Mouse (Mus musculus) embryonic facial prominence, embryonic 12.5 days (tissue): ENCODE measurements around the gene Alox5ap. TPM values are rescaled to one million over a fixed set of nuclear protein-coding genes. Genes with fewer than 3 reads are reported as not detected.

Experiments
- ATAC-seq: fragments of 200-750 bp; cut with Nextera tagmentation; 2 replicates; pipeline ENCODE4 v1.8.0; 2017; ENCODE audit not compliant: insufficient number of reproducible peaks, insufficient read depth, low FRiP score, low TSS enrichment
- H3K27ac ChIP-seq: fragments of 300-500 bp; sonication (generic); 2 replicates; pipeline ENCODE4 v1.5.1; 2016; ENCODE audit warnings: mild to moderate bottlenecking
- H3K27me3 ChIP-seq: fragments of 300-500 bp; sonication (generic); 2 replicates; pipeline ENCODE4 v1.6.1; 2016; ENCODE audit warnings: mild to moderate bottlenecking, moderate library complexity
- H3K36me3 ChIP-seq: fragments of 300-500 bp; sonication (generic); 2 replicates; pipeline ENCODE4 v1.6.1; 2016; ENCODE audit warnings: mild to moderate bottlenecking
- H3K4me1 ChIP-seq: fragments of 300-500 bp; sonication (generic); 2 replicates; pipeline ENCODE4 v1.6.1; 2016
- H3K4me2 ChIP-seq: fragments of 300-500 bp; sonication (generic); replicated peaks from 2 replicates; pipeline ENCODE4 v1.6.1; 2016; ENCODE audit warnings: mild to moderate bottlenecking, moderate library complexity
- H3K4me3 ChIP-seq: fragments of 300-500 bp; sonication (generic); 2 replicates; pipeline ENCODE4 v1.5.1; 2016; ENCODE audit warnings: mild to moderate bottlenecking
- H3K9ac ChIP-seq: fragments of 300-500 bp; sonication (generic); 2 replicates; pipeline ENCODE4 v1.6.1; 2016; ENCODE audit warnings: mild to moderate bottlenecking, moderate library complexity
- H3K9me3 ChIP-seq: fragments of 300-500 bp; sonication (generic); 2 replicates; pipeline ENCODE4 v1.6.1; 2016; ENCODE audit warnings: mild to moderate bottlenecking, moderate library complexity
- WGBS: fragments of 180-500 bp; shearing (Covaris S2); methylation state at CpG from one replicate; pipeline ENCODE4 v1.1.7; 2016; 5-methylcytosine and 5-hydroxymethylcytosine counted together
- polyA plus RNA-seq: library from polyadenylated mRNA; unstranded; fragments of >200 nt; fragmentation: Nextera tagmentation; extraction: Ambion mirVana; gene quantifications from 2 replicates; pipeline ENCODE4 v1.2.1, GENCODE M21; 2016

Alox5ap gene
- polyA plus RNA-seq, 1 experiment from 2014 or later, result 8.5 TPM

- no peak overlapping the region for H3K4me3 ChIP-seq
- 0 out of 2 replicates have a peak, but pooled peaks have one; percentile 41 for ATAC-seq
- no peak overlapping the region for H3K4me2 ChIP-seq
- no peak overlapping the region for H3K27ac ChIP-seq
- H3K9me3 ChIP-seq, result no peaks in the 10 kb centered on the region
- H3K9ac ChIP-seq, result no peak overlapping the region
- 59% methylated on average over 6 of the region's 6 CpGs for WGBS
- no peaks in the 10 kb centered on the region for H3K27me3 ChIP-seq
- peaks cover 5% of the 10 kb centered on the region; the same call in 1 of the 2 replicates for H3K4me1 ChIP-seq
- H3K36me3 ChIP-seq, result no peaks in the 10 kb centered on the region
Observed at GRCm38 (mm10) chr5:149264878-149265279, 312 bp downstream of the Alox5ap start.

- no peak overlapping the region for H3K4me2 ChIP-seq
- peaks cover 5% of the 10 kb centered on the region; the same call in 1 of the 2 replicates for H3K4me1 ChIP-seq
- 84% methylated on average over 8 of the region's 8 CpGs for WGBS
- no peak overlapping the region for H3K27ac ChIP-seq
- no peaks in the 10 kb centered on the region for H3K36me3 ChIP-seq
- H3K4me3 ChIP-seq, result no peak overlapping the region
- no peaks in the 10 kb centered on the region for H3K27me3 ChIP-seq
- H3K9me3 ChIP-seq, result 0 out of 2 replicates have a peak, but pooled peaks cover 6% of the 10 kb centered on the region
- ATAC-seq, result no peak
- H3K9ac ChIP-seq, result no peak overlapping the region
Observed at GRCm38 (mm10) chr5:149266761-149267221, 2.2 kb downstream of the Alox5ap start.

GRCm38 (mm10) chr5:149267493-149267892 lies 2.9 kb downstream of the Alox5ap start:
- H3K27ac ChIP-seq, result no peak overlapping the region
- WGBS, result 78% methylated on average over 4 of the region's 4 CpGs
- H3K27me3 ChIP-seq, result no peaks in the 10 kb centered on the region
- H3K36me3 ChIP-seq, result no peaks in the 10 kb centered on the region
- no peak overlapping the region for H3K9ac ChIP-seq
- 0 out of 2 replicates have a peak, but pooled peaks cover 6% of the 10 kb centered on the region for H3K9me3 ChIP-seq
- peaks cover 5% of the 10 kb centered on the region; the same call in 1 of the 2 replicates for H3K4me1 ChIP-seq
- no peak for ATAC-seq
- H3K4me2 ChIP-seq, result no peak overlapping the region
- no peak overlapping the region for H3K4me3 ChIP-seq

- no peaks in the 10 kb centered on the region for H3K4me1 ChIP-seq
- WGBS, result 94% methylated on average over 3 of the region's 3 CpGs
- no peak overlapping the region for H3K4me2 ChIP-seq
- 0 out of 2 replicates have a peak, but pooled peaks cover 10% of the 10 kb centered on the region for H3K9me3 ChIP-seq
- no peak overlapping the region for H3K4me3 ChIP-seq
- no peak overlapping the region for H3K9ac ChIP-seq
- H3K27me3 ChIP-seq, result no peaks in the 10 kb centered on the region
- H3K36me3 ChIP-seq, result no peaks in the 10 kb centered on the region
- H3K27ac ChIP-seq, result no peak overlapping the region
- ATAC-seq, result no peak
Observed at GRCm38 (mm10) chr5:149271291-149271690, 6.7 kb downstream of the Alox5ap start.

GRCm38 (mm10) chr5:149272535-149272934 lies 8.0 kb downstream of the Alox5ap start:
- Histone ChIP-seq H3K9ac (no peak overlapping the region), H3K4me1 (no peaks in the 10 kb centered on the region), H3K27ac (no peak overlapping the region), H3K9me3 (0 out of 2 replicates have a peak, but pooled peaks cover 10% of the 10 kb centered on the region), H3K36me3 (no peaks in the 10 kb centered on the region), H3K27me3 (no peaks in the 10 kb centered on the region), H3K4me2 (no peak overlapping the region), H3K4me3 (no peak overlapping the region)
- ATAC-seq, result no peak
- WGBS, result 65% methylated on average over 4 of the region's 4 CpGs

- Histone ChIP-seq H3K27me3 (no peaks in the 10 kb centered on the region), H3K36me3 (no peaks in the 10 kb centered on the region), H3K9me3 (0 out of 2 replicates have a peak, but pooled peaks cover 10% of the 10 kb centered on the region), H3K4me3 (no peak overlapping the region), H3K4me2 (no peak overlapping the region), H3K27ac (no peak overlapping the region), H3K9ac (no peak overlapping the region), H3K4me1 (0 out of 2 replicates have a peak, but pooled peaks cover 4% of the 10 kb centered on the region)
- no peak for ATAC-seq
- WGBS, result 88% methylated on average over 15 of the region's 15 CpGs
Observed at GRCm38 (mm10) chr5:149274390-149275104, 10.0 kb downstream of the Alox5ap start.

GRCm38 (mm10) chr5:149275105-149275494 lies 10.5 kb downstream of the Alox5ap start:
- WGBS, result 83% methylated on average over 1 of the region's 1 CpGs
- 0 out of 2 replicates have a peak, but pooled peaks cover 4% of the 10 kb centered on the region for H3K4me1 ChIP-seq
- H3K9me3 ChIP-seq, result 0 out of 2 replicates have a peak, but pooled peaks cover 10% of the 10 kb centered on the region
- H3K4me2 ChIP-seq, result no peak overlapping the region
- no peak overlapping the region for H3K27ac ChIP-seq
- no peak for ATAC-seq
- no peaks in the 10 kb centered on the region for H3K36me3 ChIP-seq
- H3K27me3 ChIP-seq, result no peaks in the 10 kb centered on the region
- no peak overlapping the region for H3K9ac ChIP-seq
- no peak overlapping the region for H3K4me3 ChIP-seq

- Histone ChIP-seq H3K27ac (no peak overlapping the region), H3K4me2 (no peak overlapping the region), H3K36me3 (no peaks in the 10 kb centered on the region), H3K9ac (no peak overlapping the region), H3K4me1 (0 out of 2 replicates have a peak, but pooled peaks cover 4% of the 10 kb centered on the region), H3K27me3 (no peaks in the 10 kb centered on the region), H3K4me3 (no peak overlapping the region), H3K9me3 (peaks cover 5% of the 10 kb centered on the region; the same call in 1 of the 2 replicates)
- ATAC-seq, result no peak
- 92% methylated on average over 5 of the region's 5 CpGs for WGBS
Observed at GRCm38 (mm10) chr5:149277529-149277928, 13.0 kb downstream of the Alox5ap start.

GRCm38 (mm10) chr5:149279273-149279844 lies 14.8 kb downstream of the Alox5ap start:
- no peak overlapping the region for H3K9ac ChIP-seq
- WGBS, result 31% methylated on average over 22 of the region's 22 CpGs
- peak overlapping the region; percentile 61; the same call in 1 of the 2 replicates for H3K27ac ChIP-seq
- peak; percentile 70; the same call in 1 of the 2 replicates for ATAC-seq
- no peaks in the 10 kb centered on the region for H3K36me3 ChIP-seq
- 0 out of 2 replicates have a peak overlapping the region, but pooled peaks have one; percentile 10 for H3K4me3 ChIP-seq
- peak overlapping the region; percentile 38 for H3K4me2 ChIP-seq
- peaks cover 8% of the 10 kb centered on the region; the same call in 1 of the 2 replicates for H3K9me3 ChIP-seq
- 0 out of 2 replicates have a peak, but pooled peaks cover 4% of the 10 kb centered on the region for H3K4me1 ChIP-seq
- H3K27me3 ChIP-seq, result no peaks in the 10 kb centered on the region

GRCm38 (mm10) chr5:149283009-149283408 lies 18.4 kb downstream of the Alox5ap start:
- H3K27me3 ChIP-seq, result no peaks in the 10 kb centered on the region
- H3K27ac ChIP-seq, result no peak overlapping the region
- H3K4me3 ChIP-seq, result no peak overlapping the region
- H3K9me3 ChIP-seq, result peaks cover 3% of the 10 kb centered on the region; the same call in 1 of the 2 replicates
- H3K9ac ChIP-seq, result no peak overlapping the region
- H3K4me2 ChIP-seq, result no peak overlapping the region
- H3K4me1 ChIP-seq, result peaks cover 9% of the 10 kb centered on the region
- ATAC-seq, result no peak
- H3K36me3 ChIP-seq, result no peaks in the 10 kb centered on the region
- WGBS, result 86% methylated on average over 2 of the region's 2 CpGs

GRCm38 (mm10) chr5:149283821-149284220 lies 19.3 kb downstream of the Alox5ap start:
- no peak overlapping the region for H3K27ac ChIP-seq
- H3K9ac ChIP-seq, result no peak overlapping the region
- H3K36me3 ChIP-seq, result no peaks in the 10 kb centered on the region
- H3K9me3 ChIP-seq, result peaks cover 3% of the 10 kb centered on the region; the same call in 1 of the 2 replicates
- H3K4me3 ChIP-seq, result no peak overlapping the region
- H3K4me2 ChIP-seq, result no peak overlapping the region
- ATAC-seq, result no peak
- H3K4me1 ChIP-seq, result peaks cover 9% of the 10 kb centered on the region
- H3K27me3 ChIP-seq, result no peaks in the 10 kb centered on the region
